Mouse (Mus musculus) MEL (cell line): ENCODE results near the gene Fxyd5.

ENCODE experiments used
- CTCF ChIP-seq, 3 experiments: IDR thresholded peaks in 2 of 3; conservative IDR thresholded peaks in 1 of 3; 2 replicates each; pipeline ENCODE4 v1.5.1; 2011 to 2012; ENCODE audit warnings: low read length in 3 of 3, low read depth in 2 of 3, mild to moderate bottlenecking in 2 of 3, improper control_type of control experiment in 1 of 3, inconsistent platforms in 1 of 3, mixed read lengths in 1 of 3, moderate library complexity in 1 of 3; ENCODE audit not compliant: control insufficient read depth in 1 of 3, insufficient read depth in 1 of 3, poor library complexity in 1 of 3, severe bottlenecking in 1 of 3
- EP300 ChIP-seq, 2 experiments: IDR thresholded peaks; 2 replicates each; pipeline ENCODE4 v1.6.1; 2011; ENCODE audit warnings: improper control_type of control experiment in 2 of 2, low read length in 2 of 2, low read depth in 1 of 2, mild to moderate bottlenecking in 1 of 2
- MAFK ChIP-seq: IDR thresholded peaks from 2 replicates; pipeline ENCODE4 v1.6.1; 2011; ENCODE audit warnings: low read depth, mild to moderate bottlenecking, low read length, improper control_type of control experiment, borderline replicate concordance
- MEF2A ChIP-seq: IDR thresholded peaks from 2 replicates; pipeline ENCODE4 v1.6.1; 2014; ENCODE audit warnings: low read depth, mild to moderate bottlenecking, inconsistent platforms, low read length, improper control_type of control experiment; ENCODE audit not compliant: poor library complexity, insufficient replicate concordance, severe bottlenecking; ENCODE audit errors: extremely low read depth
- MYC ChIP-seq: IDR thresholded peaks from 2 replicates; pipeline ENCODE4 v1.6.1; 2011; ENCODE audit warnings: low read depth, mild to moderate bottlenecking, low read length, improper control_type of control experiment, moderate library complexity
- POLR2A ChIP-seq, 2 experiments: IDR thresholded peaks; 2 replicates each; pipeline ENCODE4 v1.6.1; 2011 to 2012; ENCODE audit warnings: low read length in 2 of 2, mild to moderate bottlenecking in 2 of 2, control low read depth in 1 of 2, improper control_type of control experiment in 1 of 2, low read depth in 1 of 2, moderate library complexity in 1 of 2; ENCODE audit not compliant: control insufficient read depth in 1 of 2, insufficient read depth in 1 of 2, poor library complexity in 1 of 2
- USF2 ChIP-seq, 2 experiments: IDR thresholded peaks; 2 replicates each; pipeline ENCODE4 v1.6.1; 2011 to 2012; ENCODE audit warnings: improper control_type of control experiment in 2 of 2, low read length in 2 of 2, borderline replicate concordance in 1 of 2, inconsistent platforms in 1 of 2, low read depth in 1 of 2, mild to moderate bottlenecking in 1 of 2; ENCODE audit not compliant: insufficient read depth in 1 of 2

DNA sequence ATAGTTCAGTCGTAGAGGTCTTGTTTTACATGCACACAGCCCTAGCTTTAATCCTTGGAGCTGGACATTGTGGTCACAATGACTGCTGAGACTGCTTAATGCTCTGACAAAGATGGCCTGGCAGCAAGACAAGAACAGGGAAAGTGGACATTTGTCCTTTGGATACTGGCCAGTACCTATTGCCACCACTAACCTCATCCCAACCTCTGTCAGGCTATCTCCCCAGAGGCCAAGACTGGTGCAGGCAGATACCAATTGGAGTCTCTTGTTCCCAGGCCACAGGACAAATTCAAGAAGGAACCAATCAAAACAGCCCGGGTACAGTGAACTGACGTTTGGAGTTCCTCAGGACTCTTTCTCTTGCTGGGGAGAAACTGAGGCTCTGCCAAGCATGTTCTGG, 45.9 kb upstream of the Fxyd5 start:
- TF ChIP-seq MAFK, result no peak
- TF ChIP-seq EP300 (IDR thresholded peaks at IDR 0.05; ENCODE audit: low read depth in 1 of 2, low read length in 2 of 2), result no peak
- TF ChIP-seq CTCF (IDR thresholded peaks at IDR 0.05 in 2 of 3, conservative IDR thresholded peaks at IDR 0.05 in 1 of 3; ENCODE audit: control insufficient read depth in 1 of 3, insufficient read depth in 1 of 3, low read depth in 2 of 3, low read length in 3 of 3, poor library complexity in 1 of 3, severe bottlenecking in 1 of 3), result no peak
- no peak for TF ChIP-seq MYC
- TF ChIP-seq MEF2A, result no peak
- TF ChIP-seq USF2 (IDR thresholded peaks at IDR 0.05; ENCODE audit: borderline replicate concordance in 1 of 2, insufficient read depth in 1 of 2, low read depth in 1 of 2, low read length in 2 of 2), result no peak
- TF ChIP-seq POLR2A (IDR thresholded peaks at IDR 0.05; ENCODE audit: control insufficient read depth in 1 of 2, insufficient read depth in 1 of 2, low read depth in 1 of 2, low read length in 2 of 2, poor library complexity in 1 of 2), result no peak
